Mouse (Mus musculus): ENCODE measurements around the gene Abcc4. TPM values are rescaled to one million over a fixed set of nuclear protein-coding genes. Genes with fewer than 3 reads are reported as not detected.

Gene Abcc4
- polyA plus RNA-seq, 1 experiment, result 6.8 TPM

DNA sequence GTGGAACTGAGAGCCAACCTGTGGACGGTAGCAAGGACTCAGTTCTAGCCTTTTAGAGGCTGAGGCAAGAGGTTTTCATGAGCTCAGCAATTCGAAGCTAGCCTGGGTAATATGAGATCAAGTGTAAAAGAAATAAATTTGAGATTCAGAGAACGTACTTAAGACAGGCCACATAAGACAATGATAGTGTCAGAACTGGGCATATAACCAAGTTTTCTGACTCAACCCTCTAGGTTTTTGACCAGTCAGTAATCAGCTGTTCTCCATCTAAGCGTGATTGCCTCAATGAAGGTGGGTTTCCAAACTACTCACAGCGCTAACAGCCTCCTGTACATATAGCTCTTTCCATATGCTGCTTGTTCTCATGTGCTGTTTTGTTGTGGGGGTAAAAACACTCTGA lies 27.1 kb upstream of the Abcc4 start:
- H3K27ac ChIP-seq (ENCODE audit: insufficient read depth, low read length), result no peak overlapping the region
- H3K4me3 ChIP-seq (ENCODE audit: insufficient read depth, low read length), result no peak overlapping the region
- peaks cover 2% of the 10 kb centered on the region; the same call in 1 of the 2 replicates for H3K4me1 ChIP-seq (ENCODE audit: control insufficient read depth, insufficient read depth, low read length)
- TF ChIP-seq POLR2A (IDR thresholded peaks at IDR 0.05; ENCODE audit: extremely low read depth, insufficient read depth, low read length) (no peak), CTCF (IDR thresholded peaks at IDR 0.05; ENCODE audit: extremely low read depth, insufficient read depth, low read length) (no peak)

DNA sequence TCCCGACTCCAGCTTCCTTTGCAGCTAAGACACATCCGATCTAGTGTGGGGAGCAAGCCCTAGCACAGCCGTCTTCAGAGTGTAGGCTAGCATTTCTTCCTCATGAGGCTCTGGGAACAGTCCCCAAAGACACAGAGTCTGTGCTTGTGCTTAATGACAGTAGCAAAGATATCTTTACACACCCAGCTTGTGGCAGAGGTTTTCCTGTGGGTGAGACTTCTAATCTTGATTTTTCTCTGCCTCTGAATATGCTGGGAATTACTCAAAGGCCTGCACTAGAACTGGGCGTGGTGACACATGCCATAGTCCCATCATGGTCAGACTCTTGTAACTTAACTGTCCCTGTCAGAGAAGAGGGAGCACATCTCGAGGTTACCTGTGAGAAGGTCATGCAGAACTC lies 24.6 kb upstream of the Abcc4 start:
- Histone ChIP-seq H3K27ac (ENCODE audit: insufficient read depth, low read length) (no peak overlapping the region), H3K4me3 (ENCODE audit: insufficient read depth, low read length) (no peak overlapping the region), H3K4me1 (ENCODE audit: control insufficient read depth, insufficient read depth, low read length) (peaks cover 2% of the 10 kb centered on the region; the same call in 1 of the 2 replicates)
- no peak for TF ChIP-seq CTCF (IDR thresholded peaks at IDR 0.05; ENCODE audit: extremely low read depth, insufficient read depth, low read length)
- TF ChIP-seq POLR2A (IDR thresholded peaks at IDR 0.05; ENCODE audit: extremely low read depth, insufficient read depth, low read length), result no peak

DNA sequence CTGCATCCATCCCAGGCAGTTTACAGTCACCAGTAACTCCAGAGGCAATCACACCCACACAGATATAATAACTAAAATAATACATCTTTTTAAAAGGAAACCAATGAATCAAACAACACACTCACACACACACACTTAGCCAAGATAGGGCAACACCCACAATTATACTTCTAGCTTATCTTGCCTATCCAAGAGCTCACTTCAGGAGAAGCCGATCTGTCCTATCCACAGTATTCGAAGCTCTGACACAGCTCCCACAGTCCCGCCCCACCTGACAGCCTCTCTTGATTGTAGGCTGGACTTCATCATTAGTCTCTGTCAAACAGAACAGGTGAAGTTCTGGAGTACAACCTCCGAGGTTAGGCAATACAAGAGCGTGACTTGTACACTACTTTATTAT lies 19.4 kb upstream of the Abcc4 start:
- no peak overlapping the region for H3K4me3 ChIP-seq (ENCODE audit: insufficient read depth, low read length)
- H3K4me1 ChIP-seq (ENCODE audit: control insufficient read depth, insufficient read depth, low read length), result no peaks in the 10 kb centered on the region
- TF ChIP-seq POLR2A (IDR thresholded peaks at IDR 0.05; ENCODE audit: extremely low read depth, insufficient read depth, low read length) (no peak), CTCF (IDR thresholded peaks at IDR 0.05; ENCODE audit: extremely low read depth, insufficient read depth, low read length) (no peak)
- no peak overlapping the region for H3K27ac ChIP-seq (ENCODE audit: insufficient read depth, low read length)

DNA sequence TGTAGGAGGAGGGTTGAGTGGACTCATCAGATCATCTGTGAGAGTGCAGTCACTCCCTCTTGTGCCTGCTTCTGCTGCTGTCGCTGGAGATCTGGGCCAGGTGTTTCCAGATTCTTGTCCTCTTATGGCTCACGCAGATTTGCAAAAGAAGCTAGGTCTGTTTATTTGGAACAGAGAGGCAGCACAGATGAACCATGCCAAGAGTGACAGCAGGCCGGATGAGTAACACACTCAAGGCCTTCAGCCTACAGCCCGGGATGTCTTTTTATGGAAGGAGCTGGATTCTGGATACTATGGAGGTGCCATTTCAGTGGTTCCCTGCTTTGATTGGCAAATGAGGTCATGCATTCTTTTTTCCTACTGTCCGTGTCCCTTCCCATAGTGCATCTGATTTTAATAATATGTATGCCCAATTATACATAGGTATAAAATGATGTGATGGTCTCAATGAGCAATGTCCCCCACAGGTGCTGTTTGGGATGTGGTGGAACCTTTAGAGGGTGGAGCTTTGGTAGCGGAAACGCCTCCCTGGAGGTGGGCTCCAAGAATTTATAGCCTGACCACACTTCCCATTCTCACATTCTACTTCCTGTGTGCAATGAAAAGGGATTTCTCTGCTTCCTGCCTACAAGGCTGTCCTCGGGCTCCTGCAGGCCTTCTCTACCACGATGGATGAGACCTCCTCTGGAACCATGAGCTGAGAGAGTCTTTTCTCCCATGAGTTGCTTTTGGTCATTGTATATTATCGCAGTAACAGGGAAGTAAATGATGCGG lies 18.1 kb upstream of the Abcc4 start:
- Histone ChIP-seq H3K4me3 (ENCODE audit: insufficient read depth, low read length) (no peak overlapping the region), H3K4me1 (ENCODE audit: control insufficient read depth, insufficient read depth, low read length) (no peaks in the 10 kb centered on the region), H3K27ac (ENCODE audit: insufficient read depth, low read length) (no peak overlapping the region)
- no peak for TF ChIP-seq POLR2A (IDR thresholded peaks at IDR 0.05; ENCODE audit: extremely low read depth, insufficient read depth, low read length)
- no peak for TF ChIP-seq CTCF (IDR thresholded peaks at IDR 0.05; ENCODE audit: extremely low read depth, insufficient read depth, low read length)

DNA sequence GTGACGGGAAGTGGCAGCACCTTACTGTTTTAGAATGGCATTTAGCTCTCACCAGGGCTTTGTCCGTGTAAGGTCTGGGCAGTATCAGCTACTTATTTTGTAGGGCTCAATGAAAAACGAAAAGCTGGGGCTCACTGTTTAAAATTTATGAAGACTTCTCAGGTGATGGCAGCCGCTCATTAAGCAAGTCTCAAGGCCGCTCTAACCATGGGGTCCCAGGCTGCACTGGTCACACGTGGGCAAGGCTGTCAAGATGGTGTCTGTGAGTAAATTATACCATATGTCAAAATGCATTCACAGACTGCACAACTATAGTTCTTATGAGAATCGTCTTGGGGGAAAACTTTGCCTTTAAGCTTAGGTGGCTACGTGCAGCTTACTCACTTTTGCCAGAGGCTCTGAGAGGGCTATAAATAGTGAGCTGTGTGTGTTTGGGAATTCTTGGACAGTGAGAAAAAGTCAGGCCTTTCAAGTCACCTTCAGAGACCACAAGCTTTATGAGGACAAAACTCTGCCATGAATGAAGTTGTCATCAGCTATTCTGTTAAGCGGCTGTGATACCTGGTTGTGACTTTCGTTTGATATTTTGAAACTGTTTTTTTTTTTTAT lies 13.7 kb upstream of the Abcc4 start:
- H3K4me3 ChIP-seq (ENCODE audit: insufficient read depth, low read length), result no peak overlapping the region
- no peaks in the 10 kb centered on the region for H3K4me1 ChIP-seq (ENCODE audit: control insufficient read depth, insufficient read depth, low read length)
- H3K27ac ChIP-seq (ENCODE audit: insufficient read depth, low read length), result no peak overlapping the region
- no peak for TF ChIP-seq POLR2A (IDR thresholded peaks at IDR 0.05; ENCODE audit: extremely low read depth, insufficient read depth, low read length)
- TF ChIP-seq CTCF (IDR thresholded peaks at IDR 0.05; ENCODE audit: extremely low read depth, insufficient read depth, low read length), result no peak

DNA sequence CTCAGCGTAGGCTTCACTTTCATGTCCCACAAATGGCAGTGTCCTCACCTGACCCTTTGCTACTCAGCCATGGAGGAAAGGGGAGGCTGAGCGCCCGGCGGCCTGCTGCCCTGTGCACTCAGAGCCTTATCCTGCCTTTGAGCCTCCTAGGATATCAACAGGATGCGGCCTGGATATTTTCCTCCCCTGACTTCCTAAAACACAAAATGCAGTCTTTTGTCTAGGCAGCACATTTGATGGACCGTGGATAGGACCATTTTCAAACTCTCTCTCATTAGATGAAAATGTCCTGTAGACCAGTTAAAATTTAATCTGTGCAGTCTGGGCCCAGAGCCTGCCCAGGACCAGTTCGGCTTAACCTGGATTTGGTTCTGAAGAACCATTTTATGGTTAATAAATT lies 12.6 kb upstream of the Abcc4 start:
- H3K4me3 ChIP-seq (ENCODE audit: insufficient read depth, low read length), result no peak overlapping the region
- H3K27ac ChIP-seq (ENCODE audit: insufficient read depth, low read length), result peak overlapping the region; percentile 21; the same call in 1 of the 2 replicates
- no peaks in the 10 kb centered on the region for H3K4me1 ChIP-seq (ENCODE audit: control insufficient read depth, insufficient read depth, low read length)
- no peak for TF ChIP-seq CTCF (IDR thresholded peaks at IDR 0.05; ENCODE audit: extremely low read depth, insufficient read depth, low read length)
- no peak for TF ChIP-seq POLR2A (IDR thresholded peaks at IDR 0.05; ENCODE audit: extremely low read depth, insufficient read depth, low read length)

DNA sequence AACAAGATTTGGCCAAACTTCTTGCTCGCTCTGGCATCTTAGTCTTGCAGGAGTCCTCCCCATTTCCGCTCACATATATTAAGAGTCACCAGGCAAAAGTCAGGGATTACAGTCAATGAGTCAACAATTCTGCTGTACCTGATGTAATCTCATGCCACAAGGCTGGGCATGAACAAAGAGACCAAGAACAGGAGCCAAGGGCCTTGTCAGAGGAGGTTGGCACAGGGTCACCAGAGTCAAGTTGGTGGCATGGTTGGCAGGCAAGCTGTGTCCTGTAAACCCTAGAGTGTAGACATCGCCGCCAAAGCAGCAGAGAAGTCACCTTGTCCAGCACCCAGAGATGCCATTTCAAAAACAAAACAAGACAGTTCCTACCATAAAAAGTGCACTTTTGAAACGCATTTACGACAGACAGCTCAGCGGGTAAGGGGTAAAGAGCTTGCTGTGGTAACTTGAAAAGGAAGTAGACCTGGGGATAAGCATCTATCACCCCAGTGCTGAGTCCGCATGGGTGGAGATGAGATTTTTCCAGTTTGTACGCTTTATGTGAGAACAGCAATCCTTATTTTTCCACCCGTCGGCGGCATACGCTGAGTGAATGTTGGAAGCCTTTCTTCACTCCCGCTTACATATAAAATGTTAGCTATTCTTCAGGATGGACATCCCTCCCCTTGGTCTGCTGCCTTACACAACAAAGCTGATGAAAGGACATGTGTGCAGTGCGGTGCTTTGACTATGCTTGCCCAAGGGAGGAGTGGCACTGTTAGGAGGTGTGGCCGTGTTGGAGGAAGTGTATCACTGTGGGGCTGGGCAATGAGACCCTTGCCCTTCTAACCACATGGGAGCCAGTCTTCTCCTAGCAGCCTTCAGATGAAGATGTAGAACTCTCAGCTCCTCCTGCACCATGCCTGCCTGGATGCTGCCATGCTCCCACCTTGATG lies 10.6 kb upstream of the Abcc4 start:
- Histone ChIP-seq H3K27ac (ENCODE audit: insufficient read depth, low read length) (no peak overlapping the region), H3K4me1 (ENCODE audit: control insufficient read depth, insufficient read depth, low read length) (no peaks in the 10 kb centered on the region), H3K4me3 (ENCODE audit: insufficient read depth, low read length) (no peak overlapping the region)
- TF ChIP-seq CTCF (IDR thresholded peaks at IDR 0.05; ENCODE audit: extremely low read depth, insufficient read depth, low read length) (no peak), POLR2A (IDR thresholded peaks at IDR 0.05; ENCODE audit: extremely low read depth, insufficient read depth, low read length) (no peak)

DNA sequence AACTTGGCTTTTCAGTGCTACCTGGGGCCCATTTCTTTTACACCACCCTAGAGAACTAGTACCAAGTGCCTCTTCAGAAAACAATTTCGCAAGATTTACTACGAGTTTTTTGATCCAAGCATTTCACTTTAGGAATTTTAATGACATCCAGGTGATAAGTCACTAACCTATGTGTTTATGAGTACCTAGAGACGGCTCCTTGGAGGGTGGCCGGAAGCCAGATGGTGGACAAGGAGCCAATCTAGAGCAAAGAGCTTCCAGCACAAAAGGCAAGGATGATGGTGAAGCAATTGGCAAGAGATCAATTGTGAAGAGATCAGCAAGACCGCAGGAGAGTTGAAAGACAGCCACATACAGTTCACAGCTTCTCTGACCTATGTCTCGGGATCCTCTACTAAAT lies 8.7 kb upstream of the Abcc4 start:
- Histone ChIP-seq H3K27ac (ENCODE audit: insufficient read depth, low read length) (no peak overlapping the region), H3K4me3 (ENCODE audit: insufficient read depth, low read length) (no peak overlapping the region), H3K4me1 (ENCODE audit: control insufficient read depth, insufficient read depth, low read length) (peaks cover 2% of the 10 kb centered on the region)
- TF ChIP-seq POLR2A (IDR thresholded peaks at IDR 0.05; ENCODE audit: extremely low read depth, insufficient read depth, low read length), result no peak
- TF ChIP-seq CTCF (IDR thresholded peaks at IDR 0.05; ENCODE audit: extremely low read depth, insufficient read depth, low read length), result no peak

DNA sequence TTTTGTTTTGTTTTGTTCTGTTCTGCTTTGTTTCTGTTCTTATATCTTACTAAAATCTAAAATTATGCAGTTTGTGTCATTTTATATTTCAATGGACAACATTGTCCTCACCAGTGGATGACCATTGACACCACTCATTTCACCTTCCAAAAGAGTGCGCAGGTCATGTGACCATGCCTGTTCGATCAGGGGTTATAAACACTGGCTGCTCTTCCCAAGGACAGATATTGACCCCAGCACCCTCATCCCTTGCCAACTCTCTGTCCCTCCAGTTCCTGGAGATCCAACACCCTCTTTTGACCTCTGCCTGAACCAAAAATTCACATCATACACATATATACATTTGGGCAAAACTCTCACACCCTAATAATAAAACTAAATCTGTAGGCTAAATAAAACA lies 8.3 kb upstream of the Abcc4 start:
- H3K27ac ChIP-seq (ENCODE audit: insufficient read depth, low read length), result no peak overlapping the region
- peaks cover 2% of the 10 kb centered on the region for H3K4me1 ChIP-seq (ENCODE audit: control insufficient read depth, insufficient read depth, low read length)
- H3K4me3 ChIP-seq (ENCODE audit: insufficient read depth, low read length), result no peak overlapping the region
- TF ChIP-seq POLR2A (IDR thresholded peaks at IDR 0.05; ENCODE audit: extremely low read depth, insufficient read depth, low read length) (no peak), CTCF (IDR thresholded peaks at IDR 0.05; ENCODE audit: extremely low read depth, insufficient read depth, low read length) (no peak)
